Mouse (Mus musculus) granulocyte monocyte progenitor cell, adult 5-6 weeks (primary cell): ENCODE results near the gene Gja8. TPM values are rescaled to one million over a fixed set of nuclear protein-coding genes. Genes with fewer than 3 reads are reported as not detected.

Experiments used
- ATAC-seq: replicated peaks from 2 replicates; pipeline ENCODE4 v1.8.0; 2016; ENCODE audit warnings: mild to moderate bottlenecking, moderate TSS enrichment, inconsistent platforms; ENCODE audit not compliant: poor library complexity, severe bottlenecking
- total RNA-seq, 2 experiments: library from RNA; stranded (forward) in 1 of 2; stranded (reverse) in 1 of 2; fragments of 200-712, 200-1000 nt in 1 of 2; fragments of >200 nt in 1 of 2; fragmentation: Nextera tagmentation in 1 of 2; gene quantifications; 2 replicates each; pipeline ENCODE4 v1.2.3; 2014 to 2017

The Gja8 gene
- total RNA-seq (2014; fragmentation: Nextera tagmentation) (not detected in 2 replicates), total RNA-seq (2017) (not detected in 2 replicates)

GRCm38 (mm10) chr3:96925920-96926319 is at the start of gene Gja8:
Gene Gja8, minus strand, starts transcription at chr3:96926020.
- no peak for ATAC-seq

GRCm38 (mm10) chr3:96974467-96974866 is 48.6 kb upstream of the Gja8 start:
- ATAC-seq, result no peak

GRCm38 (mm10) chr3:96970986-96971385 is 45.2 kb upstream of the Gja8 start:
- ATAC-seq, result no peak

- ATAC-seq, result no peak
These were observed 37.5 kb upstream of the Gja8 start for GRCm38 (mm10) chr3:96963088-96964034.

GRCm38 (mm10) chr3:96960597-96960996 is 34.8 kb upstream of the Gja8 start:
- no peak for ATAC-seq

GRCm38 (mm10) chr3:96953489-96954233 is 27.8 kb upstream of the Gja8 start:
- no peak for ATAC-seq

GRCm38 (mm10) chr3:96942706-96943105 is 16.9 kb upstream of the Gja8 start:
- ATAC-seq, result no peak; the same call in 1 of the 2 replicates

- ATAC-seq, result peak; percentile 91
These were observed 12.9 kb upstream of the Gja8 start for GRCm38 (mm10) chr3:96938738-96939137.

GRCm38 (mm10) chr3:96937606-96938005 is 11.8 kb upstream of the Gja8 start:
- ATAC-seq, result no peak

- peak; percentile 59 for ATAC-seq
These were observed 10.4 kb upstream of the Gja8 start for GRCm38 (mm10) chr3:96936241-96936640.

- ATAC-seq, result no peak
These were observed 5.5 kb upstream of the Gja8 start for GRCm38 (mm10) chr3:96931261-96931681.

- ATAC-seq, result no peak
These were observed 1.2 kb downstream of the Gja8 start for GRCm38 (mm10) chr3:96924631-96925030.

- no peak for ATAC-seq
These were observed 4.8 kb downstream of the Gja8 start for GRCm38 (mm10) chr3:96920991-96921390.

- ATAC-seq, result no peak
These were observed 20.2 kb downstream of the Gja8 start for GRCm38 (mm10) chr3:96905592-96905991.

- ATAC-seq, result peak; percentile 97
These were observed 20.8 kb downstream of the Gja8 start, which contains the start of gene Gpr89 for GRCm38 (mm10) chr3:96904851-96905541. Gene Gpr89, minus strand, starts transcription at chr3:96905346.

GRCm38 (mm10) chr3:96904393-96904792 is 21.4 kb downstream of the Gja8 start, which contains the start of gene Gja5:
Gene Gja5, plus strand, starts transcription at chr3:96904693.
- ATAC-seq, result no peak

- no peak for ATAC-seq
These were observed 23.4 kb downstream of the Gja8 start for GRCm38 (mm10) chr3:96902336-96902999.

GRCm38 (mm10) chr3:96883690-96884089 is 42.1 kb downstream of the Gja8 start:
- no peak for ATAC-seq

- no peak for ATAC-seq
These were observed 43.6 kb downstream of the Gja8 start for GRCm38 (mm10) chr3:96882061-96882849.
